ENCODE assay signal across 11 mouse cellular contexts in the genomic region with DNA sequence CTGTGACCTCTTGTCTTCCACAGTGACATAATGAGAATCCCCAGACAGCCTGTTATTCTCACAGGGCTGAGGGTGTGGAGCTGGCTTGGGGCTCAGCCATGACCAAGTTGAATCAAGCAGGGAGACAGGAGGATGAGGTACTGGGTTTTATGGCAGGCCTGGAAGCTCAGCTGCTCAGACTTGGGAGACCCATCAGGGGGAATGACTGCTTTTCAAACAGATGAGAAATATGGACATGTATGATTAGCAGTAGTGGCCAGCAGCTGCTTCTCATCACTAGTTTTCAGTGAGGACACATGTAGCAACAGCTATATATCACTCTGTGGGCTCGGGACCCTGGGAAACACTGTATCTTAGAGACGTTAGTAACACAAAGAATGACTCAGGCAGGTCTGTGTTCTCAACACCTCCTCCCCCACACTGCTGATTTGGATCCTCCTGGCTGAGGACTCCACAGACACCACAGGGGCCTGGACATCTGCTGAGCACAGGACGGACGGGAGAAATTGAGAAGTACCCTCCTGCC.
DNase-seq lines count a peak whose midpoint lies in the region; ATAC-seq and TF ChIP-seq lines count a peak whose summit lies in the region.
"Had no signal": no experiment of that assay in that cellular context is flagged by ENCODE, and none has a peak within 500 bp of the region (broad histone marks: within the 10 kb centered on the region; RNA-seq: fewer than 3 reads in every experiment).

No protein-coding gene starts in this region.

- no peaks in the 10 kb centered on the region for H3K9me3 ChIP-seq in embryonic facial prominence, embryonic 15.5 days (replicated peaks)
- no peaks in the 10 kb centered on the region for H3K9me3 ChIP-seq in intestine, postnatal 0 days (ENCODE audit: control insufficient read depth)
- 0 out of 2 replicates have a peak, but pooled peaks cover 5% of the 10 kb centered on the region for H3K9me3 ChIP-seq in stomach, embryonic 16.5 days (replicated peaks; ENCODE audit: control insufficient read depth, low read length)
- no peaks in the 10 kb centered on the region for H3K9me3 ChIP-seq in midbrain, embryonic 16.5 days (replicated peaks; ENCODE audit: control insufficient read depth, low read length, poor library complexity, severe bottlenecking)
- no peaks in the 10 kb centered on the region; the same call in 1 of the 2 replicates for H3K9me3 ChIP-seq in midbrain, embryonic 13.5 days
- H3K9me3 ChIP-seq: embryonic facial prominence, embryonic 13.5 days had no signal

- H3K9ac ChIP-seq in embryonic facial prominence, embryonic 15.5 days, result no peak overlapping the region
- H3K9ac ChIP-seq in intestine, postnatal 0 days (ENCODE audit: low read depth, low read length), result no peak overlapping the region
- 0 out of 2 replicates have a peak overlapping the region, but pooled peaks have one; percentile 5 for H3K9ac ChIP-seq in stomach, embryonic 16.5 days (ENCODE audit: low read length)
- H3K9ac ChIP-seq in midbrain, embryonic 16.5 days (ENCODE audit: low read depth, low read length), result no peak overlapping the region
- H3K9ac ChIP-seq in midbrain, embryonic 13.5 days (replicated peaks), result no peak overlapping the region
- H3K9ac ChIP-seq: embryonic facial prominence, embryonic 13.5 days had no signal

- TF ChIP-seq CTCF in intestine, postnatal 0 days (IDR thresholded peaks at IDR 0.05; ENCODE audit: low read depth), result no peak

- intact Hi-C loops in heart, postnatal 25 days (cut with DNase I), result no loop called here
- intact Hi-C loops in left cerebral cortex, postnatal 25 days (cut with DNase I), result loop anchor here (1.0 kb wide), 2 partner anchors 61 to 150 kb away; no protein-coding TSS in a partner anchor

- ATAC-seq in embryonic facial prominence, embryonic 15.5 days (ENCODE audit: insufficient number of reproducible peaks, low FRiP score, low TSS enrichment, low read depth), result peak; percentile 51
- peak; percentile 43; the same call in 1 of the 2 replicates for ATAC-seq in intestine, postnatal 0 days
- peak; percentile 89 for ATAC-seq in stomach, embryonic 16.5 days (ENCODE audit: insufficient read depth, low FRiP score)
- no peak for ATAC-seq in midbrain, embryonic 16.5 days
- no peak for ATAC-seq in midbrain, embryonic 13.5 days
- ATAC-seq: Patski had no signal

- whole genome bisulfite sequencing in embryonic facial prominence, embryonic 15.5 days, result 56% methylated on average over 4 of the region's 4 CpGs
- WGBS in intestine, postnatal 0 days, result 47% methylated on average over 4 of the region's 4 CpGs
- WGBS in stomach, embryonic 16.5 days, result 34% methylated on average over 4 of the region's 4 CpGs
- WGBS in midbrain, embryonic 16.5 days, result 69% methylated on average over 4 of the region's 4 CpGs
- WGBS in midbrain, embryonic 13.5 days, result 77% methylated on average over 4 of the region's 4 CpGs

- peak overlapping the region; percentile 41; the same call in 1 of the 2 replicates for H3K27ac ChIP-seq in embryonic facial prominence, embryonic 15.5 days (replicated peaks)
- H3K27ac ChIP-seq in intestine, postnatal 0 days (ENCODE audit: low read depth, low read length), result peak overlapping the region; percentile 50; the same call in 1 of the 2 replicates
- H3K27ac ChIP-seq in stomach, embryonic 16.5 days (ENCODE audit: low read length), result peak overlapping the region; percentile 83
- H3K27ac ChIP-seq in midbrain, embryonic 16.5 days (ENCODE audit: low read length), result no peak overlapping the region
- no peak overlapping the region for H3K27ac ChIP-seq in midbrain, embryonic 13.5 days
- H3K27ac ChIP-seq: embryonic facial prominence, embryonic 13.5 days; macrophage had no signal

- DNase-seq in heart, adult 9 months (ENCODE audit: low spot score in 2 of 2), result peak; percentile 56 to 61
- DNase-seq in heart, postnatal 25 days (ENCODE audit: low spot score), result no peak
- DNase-seq in left cerebral cortex, postnatal 25 days (ENCODE audit: low spot score in 2 of 2), result peak; percentile 43 to 88

- no peak overlapping the region for H3K4me3 ChIP-seq in embryonic facial prominence, embryonic 15.5 days (replicated peaks)
- no peak overlapping the region for H3K4me3 ChIP-seq in intestine, postnatal 0 days (ENCODE audit: low read depth, low read length)
- no peak overlapping the region for H3K4me3 ChIP-seq in stomach, embryonic 16.5 days (replicated peaks; ENCODE audit: low read length)
- H3K4me3 ChIP-seq in midbrain, embryonic 16.5 days (ENCODE audit: low read depth, low read length), result no peak overlapping the region
- no peak overlapping the region for H3K4me3 ChIP-seq in midbrain, embryonic 13.5 days (replicated peaks)
- H3K4me3 ChIP-seq: embryonic facial prominence, embryonic 13.5 days had no signal

- no peak overlapping the region for H3K4me2 ChIP-seq in embryonic facial prominence, embryonic 15.5 days (replicated peaks)
- no peak overlapping the region for H3K4me2 ChIP-seq in intestine, postnatal 0 days (replicated peaks; ENCODE audit: low read depth)
- no peak overlapping the region for H3K4me2 ChIP-seq in stomach, embryonic 16.5 days (ENCODE audit: low read depth, low read length)
- H3K4me2 ChIP-seq in midbrain, embryonic 16.5 days (ENCODE audit: low read length), result no peak overlapping the region
- H3K4me2 ChIP-seq in midbrain, embryonic 13.5 days (replicated peaks), result no peak overlapping the region
- H3K4me2 ChIP-seq: embryonic facial prominence, embryonic 13.5 days had no signal

- no peaks in the 10 kb centered on the region for H3K36me3 ChIP-seq in embryonic facial prominence, embryonic 15.5 days
- no peaks in the 10 kb centered on the region for H3K36me3 ChIP-seq in intestine, postnatal 0 days (ENCODE audit: control insufficient read depth, insufficient read depth)
- H3K36me3 ChIP-seq in stomach, embryonic 16.5 days (ENCODE audit: control insufficient read depth, insufficient read depth, low read length), result no peaks in the 10 kb centered on the region
- no peaks in the 10 kb centered on the region for H3K36me3 ChIP-seq in midbrain, embryonic 16.5 days (ENCODE audit: control insufficient read depth, insufficient read depth, low read length)
- H3K36me3 ChIP-seq in midbrain, embryonic 13.5 days, result no peaks in the 10 kb centered on the region
- H3K36me3 ChIP-seq: embryonic facial prominence, embryonic 13.5 days had no signal

- H3K27me3 ChIP-seq in embryonic facial prominence, embryonic 15.5 days, result no peaks in the 10 kb centered on the region
- H3K27me3 ChIP-seq in intestine, postnatal 0 days (replicated peaks; ENCODE audit: control insufficient read depth, insufficient read depth, low read length), result no peaks in the 10 kb centered on the region
- no peaks in the 10 kb centered on the region for H3K27me3 ChIP-seq in stomach, embryonic 16.5 days (ENCODE audit: control insufficient read depth, insufficient read depth, low read length)
- no peaks in the 10 kb centered on the region for H3K27me3 ChIP-seq in midbrain, embryonic 16.5 days (ENCODE audit: control insufficient read depth, insufficient read depth, low read depth, low read length)
- H3K27me3 ChIP-seq in midbrain, embryonic 13.5 days, result no peaks in the 10 kb centered on the region
- H3K27me3 ChIP-seq: embryonic facial prominence, embryonic 13.5 days; Patski had no signal

- H3K4me1 ChIP-seq in embryonic facial prominence, embryonic 15.5 days, result 0 out of 2 replicates have a peak, but pooled peaks cover 4% of the 10 kb centered on the region
- H3K4me1 ChIP-seq in intestine, postnatal 0 days (replicated peaks; ENCODE audit: control insufficient read depth, insufficient read depth, low read length), result no peaks in the 10 kb centered on the region
- H3K4me1 ChIP-seq in stomach, embryonic 16.5 days (ENCODE audit: control insufficient read depth, insufficient read depth, low read length), result peaks cover 3% of the 10 kb centered on the region; the same call in 1 of the 2 replicates
- H3K4me1 ChIP-seq in midbrain, embryonic 16.5 days (ENCODE audit: control insufficient read depth, insufficient read depth, low read length), result no peaks in the 10 kb centered on the region
- no peaks in the 10 kb centered on the region for H3K4me1 ChIP-seq in midbrain, embryonic 13.5 days (replicated peaks)
- H3K4me1 ChIP-seq: embryonic facial prominence, embryonic 13.5 days had no signal

Comparison
In these comparisons a context has a peak if more than half of its experiments do, and no peak if none do; other contexts are left out.
1. ATAC-seq: peak in embryonic facial prominence, embryonic 15.5 days (single experiment), intestine, postnatal 0 days (single experiment) and stomach, embryonic 16.5 days (single experiment); none in midbrain, embryonic 16.5 days (single experiment) and midbrain, embryonic 13.5 days (single experiment).
2. H3K27ac ChIP-seq: peak in embryonic facial prominence, embryonic 15.5 days (single experiment), intestine, postnatal 0 days (single experiment) and stomach, embryonic 16.5 days (single experiment); none in midbrain, embryonic 16.5 days (single experiment) and midbrain, embryonic 13.5 days (single experiment).